Mouse (Mus musculus) left cerebral cortex, postnatal 14 days (tissue): ENCODE measurements around the gene Tenm4. TPM values are rescaled to one million over a fixed set of nuclear protein-coding genes. Genes with fewer than 3 reads are reported as not detected.
A peak's percentile ranks its signal among the peaks of the same experiment; 100 is the strongest.

Experiments
- DNase-seq, 2 experiments: peaks; one replicate each; pipeline ENCODE4 v3.0.0; 2021 to 2022; ENCODE audit warnings: low spot score in 2 of 2, mixed read lengths in 1 of 2
- intact Hi-C: fragments of 180-260 bp; cut with DNase I; formaldehyde crosslinking; loops from one replicate; pipeline ENCODE4 v1.15.1; 2025
- total RNA-seq, 2 experiments: library from RNA; stranded (reverse); gene quantifications; 2 replicates each; pipeline ENCODE4 v1.2.3; 2021

Gene Tenm4
- total RNA-seq, 2 experiments from 2014 or later: 117 to 118 TPM

DNA sequence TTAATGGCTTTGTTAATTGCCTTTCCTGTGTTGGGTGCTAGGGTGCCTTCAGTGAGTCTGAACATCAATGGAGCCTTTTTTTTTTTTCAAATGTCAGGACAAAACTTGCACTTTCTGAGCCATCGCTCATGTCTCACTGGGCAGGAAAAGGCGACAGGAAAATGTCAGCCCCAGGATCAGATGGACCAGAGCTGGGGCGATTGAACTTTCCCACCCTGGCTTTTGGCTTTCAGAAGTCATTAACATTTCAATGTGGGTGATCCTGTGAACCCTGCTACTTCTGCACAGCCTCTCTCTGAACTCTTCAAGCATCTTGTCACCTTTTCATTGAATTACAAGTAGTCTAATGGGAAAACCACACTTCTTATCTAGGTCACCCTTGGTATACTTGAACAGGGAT lies 551.8 kb downstream of the Tenm4 start:
- intact Hi-C loops: no loop called here
- no peak for DNase-seq

- intact Hi-C loops: no loop called here
- DNase-seq: no peak
Observed at GRCm38 (mm10) chr7:96725603-96726002, 554.6 kb downstream of the Tenm4 start.

GRCm38 (mm10) chr7:96730360-96730759 lies 559.3 kb downstream of the Tenm4 start:
- intact Hi-C loops: no loop called here
- DNase-seq: no peak

DNA sequence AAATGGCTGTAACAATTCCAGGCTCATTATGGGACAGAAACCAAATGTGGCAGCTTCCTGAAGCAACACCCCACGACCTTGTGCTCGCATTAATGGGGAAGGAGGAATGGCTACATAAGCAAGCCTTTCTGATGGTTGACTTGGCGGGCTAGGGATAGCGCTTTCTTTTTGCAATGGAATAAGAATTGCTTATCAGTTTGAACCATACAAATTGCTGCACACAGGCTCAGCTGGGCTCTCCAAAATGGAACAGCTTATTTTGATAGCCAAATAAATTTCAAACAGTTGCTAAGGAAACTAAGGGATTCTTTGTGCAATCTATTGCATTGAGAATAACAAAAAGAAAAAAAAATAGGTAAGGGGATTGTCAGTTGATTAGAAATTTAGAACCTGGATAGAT lies 560.9 kb downstream of the Tenm4 start:
- DNase-seq: no peak
- intact Hi-C loops: no loop called here

DNA sequence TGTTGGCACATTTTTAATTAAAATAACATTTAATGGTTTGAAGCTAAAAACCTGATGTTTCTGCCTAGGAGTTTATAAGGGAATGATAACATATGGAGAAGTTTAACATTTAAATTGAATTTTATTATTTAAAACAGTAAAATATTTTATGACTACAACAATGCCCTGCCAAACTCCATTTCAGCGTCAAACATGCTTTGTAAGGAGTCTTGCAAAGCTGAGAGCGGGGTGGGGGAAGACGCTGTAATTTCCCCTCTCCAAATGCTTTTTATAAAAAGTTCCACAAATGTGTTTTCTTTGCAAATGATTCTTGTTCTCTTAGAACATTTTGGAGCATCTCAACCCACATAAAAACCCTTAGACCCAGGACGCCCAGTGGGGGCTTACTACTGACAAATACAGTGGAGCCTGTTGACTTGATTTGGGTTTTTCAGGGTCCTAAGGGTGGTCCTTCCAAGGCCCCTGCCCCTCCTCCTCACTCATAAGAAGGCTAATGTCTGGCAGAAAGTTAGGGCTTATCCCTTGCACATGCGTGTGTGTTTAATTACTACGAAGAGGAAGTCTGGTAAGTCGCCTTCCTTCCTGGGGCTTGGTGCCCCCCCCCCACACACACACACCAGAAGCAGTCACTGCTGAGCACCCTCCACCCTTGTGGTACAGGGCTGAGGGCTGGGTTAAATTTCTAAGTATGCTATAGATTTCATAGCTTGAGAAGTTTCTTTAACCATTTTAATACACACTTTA lies 563.4 kb downstream of the Tenm4 start:
- intact Hi-C loops: no loop called here
- DNase-seq: no peak

GRCm38 (mm10) chr7:96740631-96741030 lies 569.6 kb downstream of the Tenm4 start:
- DNase-seq: no peak
- intact Hi-C loops: no loop called here

GRCm38 (mm10) chr7:96742221-96742620 lies 571.2 kb downstream of the Tenm4 start:
- intact Hi-C loops: no loop called here
- DNase-seq: no peak

DNA sequence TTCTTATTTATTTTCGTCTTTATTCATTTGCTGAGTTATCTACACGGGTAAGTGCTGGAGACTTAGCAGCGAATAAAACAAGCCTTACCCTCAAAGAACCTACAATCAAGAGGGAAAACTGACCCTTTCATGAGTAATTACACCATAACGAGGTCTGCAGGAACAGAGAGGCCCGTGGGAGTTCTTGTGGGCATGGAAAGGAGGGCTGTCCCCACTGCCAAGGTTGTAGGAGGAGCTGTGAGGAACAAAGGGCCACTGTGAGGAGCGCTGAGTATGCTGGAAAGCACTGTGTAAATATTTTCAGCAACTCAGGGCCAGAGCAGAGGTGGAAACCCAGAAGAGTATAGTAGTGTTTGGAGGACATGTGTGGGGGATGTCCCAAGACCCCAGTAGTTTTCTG lies 574.9 kb downstream of the Tenm4 start:
- intact Hi-C loops: no loop called here
- DNase-seq: peak; percentile 22 to 36

- no peak for DNase-seq
- intact Hi-C loops: no loop called here
Observed at GRCm38 (mm10) chr7:96746706-96747105, 575.7 kb downstream of the Tenm4 start.

GRCm38 (mm10) chr7:96748538-96749045 lies 577.5 kb downstream of the Tenm4 start:
- intact Hi-C loops: no loop called here
- DNase-seq: no peak

DNA sequence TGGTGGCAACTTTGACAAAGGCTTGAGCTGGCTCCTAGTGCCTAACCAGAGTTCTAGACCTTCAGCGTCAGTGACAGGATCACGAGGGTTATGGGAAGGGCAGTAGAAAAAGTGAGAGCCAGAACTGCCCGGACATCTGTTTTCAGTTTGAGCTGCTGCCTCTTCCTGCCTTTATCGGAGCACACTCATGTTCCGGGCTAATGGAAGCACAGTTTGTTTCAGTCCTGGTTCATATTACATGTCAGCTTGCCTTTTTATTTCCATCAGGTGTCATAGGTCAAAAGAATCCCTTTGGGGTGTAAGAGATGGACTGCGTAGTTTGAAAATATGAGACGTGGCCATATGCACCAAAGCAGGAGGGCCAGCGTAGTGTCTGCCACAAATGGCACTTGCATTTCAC lies 578.7 kb downstream of the Tenm4 start:
- intact Hi-C loops: no loop called here
- no peak for DNase-seq

DNA sequence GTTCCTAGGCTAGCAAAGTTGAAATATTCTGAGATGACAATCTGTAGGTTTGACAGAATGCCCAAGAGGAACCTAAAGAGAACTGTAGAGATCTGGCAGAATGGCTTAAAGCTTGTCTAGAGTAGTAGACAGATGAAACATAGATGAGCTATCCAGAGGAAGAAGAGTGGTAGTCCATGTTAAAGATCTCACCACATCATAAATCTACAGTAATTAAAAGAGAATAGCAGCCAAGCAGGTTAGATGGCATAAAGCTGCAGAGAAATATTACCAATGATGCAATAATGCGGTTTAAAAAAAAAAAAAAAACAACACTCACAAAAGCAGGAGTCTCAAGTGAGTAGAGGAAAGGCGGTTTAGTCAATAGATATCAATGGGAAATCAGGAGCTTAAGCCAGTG lies 580.2 kb downstream of the Tenm4 start:
- intact Hi-C loops: no loop called here
- DNase-seq: no peak

DNA sequence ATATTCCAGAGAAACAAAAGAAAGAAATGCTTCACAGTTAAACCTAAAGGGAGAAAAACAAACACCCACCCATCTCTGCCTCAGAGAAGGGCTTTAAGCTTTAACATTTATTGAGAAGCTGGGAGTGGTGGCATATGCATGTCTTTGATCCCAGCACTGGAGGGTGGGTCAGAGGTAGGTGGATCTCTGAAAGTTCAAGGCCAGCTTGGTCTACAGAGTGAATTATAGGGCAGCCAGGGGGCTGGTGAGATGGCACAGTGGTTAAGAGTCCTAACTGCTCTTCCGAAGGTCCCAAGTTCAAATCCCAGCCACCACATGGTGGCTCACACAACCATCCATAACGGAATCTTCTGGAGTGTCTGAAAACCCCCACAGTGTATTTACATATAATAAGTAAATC lies 581.7 kb downstream of the Tenm4 start:
- intact Hi-C loops: no loop called here

GRCm38 (mm10) chr7:96753335-96754095 lies 582.5 kb downstream of the Tenm4 start:
- intact Hi-C loops: no loop called here
- DNase-seq: no peak

More for the DNA sequence above, 581.7 kb downstream of the Tenm4 start:
- DNase-seq: no peak

- no peak for DNase-seq
- intact Hi-C loops: no loop called here
Observed at GRCm38 (mm10) chr7:96754175-96754574, 583.1 kb downstream of the Tenm4 start.

DNA sequence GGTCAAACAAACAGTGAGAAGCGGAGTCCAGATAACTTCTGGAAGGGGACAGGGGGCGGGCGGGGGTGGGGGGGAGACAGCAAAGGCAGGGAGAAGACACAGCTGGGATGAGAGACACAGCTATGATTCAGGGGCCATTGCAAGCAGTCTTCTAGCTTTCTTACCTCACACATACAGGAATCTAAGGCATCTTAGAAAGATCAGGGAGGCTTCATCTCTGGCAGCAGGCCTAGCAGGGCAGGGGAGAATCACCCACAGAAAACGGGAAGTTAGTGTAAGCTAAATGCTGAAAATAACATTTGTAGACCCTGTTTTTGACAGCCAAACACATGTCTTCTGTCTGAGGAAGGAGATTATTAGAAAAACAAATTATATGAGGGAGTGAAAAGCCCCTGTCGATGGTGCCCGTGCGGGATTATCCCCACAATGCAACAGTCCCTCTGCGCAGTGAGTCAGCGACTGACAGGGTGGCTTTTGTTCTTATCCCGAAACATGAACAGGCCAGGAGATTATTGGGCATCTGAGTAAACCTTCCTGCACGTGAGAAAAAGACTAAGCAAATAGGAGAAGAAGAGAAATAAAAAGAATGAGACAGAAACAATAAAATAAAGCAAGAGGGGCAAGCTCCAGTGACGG lies 584.5 kb downstream of the Tenm4 start:
- DNase-seq: no peak
- intact Hi-C loops: no loop called here

DNA sequence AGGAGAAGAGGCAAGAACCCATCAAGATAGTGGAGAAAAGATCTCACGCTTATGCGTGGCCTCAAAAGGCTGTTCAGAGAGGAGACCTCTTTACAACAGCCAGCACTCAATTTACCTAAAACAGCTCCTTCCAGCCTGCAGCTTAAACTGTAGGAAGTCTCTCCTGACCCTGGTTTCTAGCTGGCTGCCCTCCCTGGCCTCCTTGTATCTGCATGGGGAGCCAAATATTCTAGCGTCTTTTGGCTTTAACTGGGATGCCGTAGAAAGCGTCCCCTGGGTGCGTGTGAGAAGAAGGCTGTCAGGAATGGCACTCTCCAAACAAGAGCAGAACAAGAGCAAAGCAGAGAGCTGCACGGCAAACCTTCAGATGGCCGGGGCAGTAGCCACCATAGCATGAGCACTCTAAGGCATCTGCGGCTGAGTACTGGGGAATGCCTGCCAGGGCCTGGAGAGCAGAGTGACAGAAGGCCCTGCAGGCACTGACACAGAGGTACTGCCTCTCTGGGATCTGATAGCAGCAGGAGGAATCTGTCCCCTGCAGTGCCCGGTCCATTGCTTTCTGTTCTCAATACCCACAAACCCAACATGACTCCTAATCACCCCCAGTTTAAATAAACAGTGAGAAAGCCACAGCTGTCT lies 585.2 kb downstream of the Tenm4 start:
- no peak for DNase-seq
- intact Hi-C loops: no loop called here

DNA sequence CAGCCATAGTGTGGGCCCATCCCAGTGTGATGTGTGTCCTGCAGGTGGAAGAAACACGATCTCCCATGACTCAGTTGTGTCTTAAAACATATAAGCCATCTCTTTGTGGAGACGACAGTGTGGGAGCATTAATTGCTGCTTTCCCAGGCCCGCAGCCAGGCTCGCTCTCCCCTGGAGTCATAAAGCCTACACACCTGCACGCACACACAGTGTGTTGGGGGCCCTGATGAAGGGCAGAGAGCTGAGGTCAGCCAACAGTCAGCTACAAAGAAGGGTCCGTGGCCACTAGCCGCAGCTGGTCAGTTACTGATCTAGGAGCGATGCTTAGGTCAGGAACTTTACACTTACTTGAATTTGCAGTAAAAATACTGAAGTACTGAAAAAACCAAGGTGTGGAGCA lies 586.0 kb downstream of the Tenm4 start:
- no peak for DNase-seq
- intact Hi-C loops: no loop called here

GRCm38 (mm10) chr7:96760208-96760607 lies 589.2 kb downstream of the Tenm4 start:
- intact Hi-C loops: no loop called here

DNA sequence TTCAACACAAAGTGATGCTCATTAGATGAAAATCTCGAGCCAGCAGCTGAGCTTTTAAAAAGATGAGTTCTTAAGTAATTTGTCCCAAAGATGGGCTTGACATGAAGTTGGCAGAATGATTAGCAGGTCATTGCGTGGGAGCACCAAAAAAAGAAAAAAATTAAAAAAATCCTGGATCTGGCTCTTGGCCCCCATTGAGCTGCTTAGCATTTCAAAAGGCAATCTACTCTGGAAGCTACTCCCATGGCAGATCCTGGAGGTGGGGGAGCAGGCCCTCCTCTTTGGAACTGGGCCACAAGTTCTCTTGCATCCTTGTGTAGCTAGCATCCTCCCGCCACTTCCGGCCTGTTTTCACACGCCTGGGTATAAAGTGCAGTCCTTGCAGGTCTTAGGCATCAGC lies 590.1 kb downstream of the Tenm4 start:
- intact Hi-C loops: no loop called here
- no peak for DNase-seq

More at GRCm38 (mm10) chr7:96760208-96760607, 589.2 kb downstream of the Tenm4 start:
- DNase-seq: no peak
